Mouse (Mus musculus) monocyte, adult 2 months (primary cell): ENCODE results near the gene Mrgprd.

Experiments used
- DNase-seq, 2 experiments: peaks; one replicate each; pipeline ENCODE4 v3.0.0; 2022; ENCODE audit warnings: low spot score in 2 of 2, low read depth in 1 of 2

The Mrgprd gene

DNA sequence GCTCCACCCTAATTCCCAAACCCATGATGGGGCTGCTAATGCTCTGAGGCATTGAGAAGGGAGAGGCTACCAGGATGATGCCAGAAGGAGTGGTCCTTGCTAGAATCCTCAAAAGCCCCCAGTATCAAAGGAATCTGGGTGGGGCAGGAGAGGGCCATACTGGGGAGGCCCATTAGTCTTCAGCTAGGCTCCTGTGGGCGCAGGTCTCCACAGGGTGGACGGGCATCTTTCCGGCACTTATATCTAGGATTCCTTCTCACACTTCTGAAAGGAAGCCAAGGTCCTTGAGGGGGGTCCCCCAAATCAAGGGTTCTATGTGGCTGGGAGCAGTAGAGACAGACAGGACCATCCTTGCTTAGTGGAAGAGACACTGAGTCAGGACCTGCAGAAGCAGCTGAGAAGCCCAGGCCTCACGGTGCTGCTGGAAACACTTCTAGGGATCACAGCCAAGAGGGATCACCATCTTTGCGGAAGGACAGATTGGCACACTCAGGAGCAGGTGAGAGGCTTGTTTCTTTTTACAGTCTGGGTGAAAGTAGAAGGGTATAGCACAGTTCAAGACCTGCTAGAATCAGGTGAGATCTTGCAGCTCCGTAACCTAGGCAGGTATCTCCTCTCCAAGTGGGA, at the start of gene Mrgprd:
Gene Mrgprd, plus strand, starts transcription at position 51 of the 627 bp plus-strand sequence.
- DNase-seq, result no peak

DNA sequence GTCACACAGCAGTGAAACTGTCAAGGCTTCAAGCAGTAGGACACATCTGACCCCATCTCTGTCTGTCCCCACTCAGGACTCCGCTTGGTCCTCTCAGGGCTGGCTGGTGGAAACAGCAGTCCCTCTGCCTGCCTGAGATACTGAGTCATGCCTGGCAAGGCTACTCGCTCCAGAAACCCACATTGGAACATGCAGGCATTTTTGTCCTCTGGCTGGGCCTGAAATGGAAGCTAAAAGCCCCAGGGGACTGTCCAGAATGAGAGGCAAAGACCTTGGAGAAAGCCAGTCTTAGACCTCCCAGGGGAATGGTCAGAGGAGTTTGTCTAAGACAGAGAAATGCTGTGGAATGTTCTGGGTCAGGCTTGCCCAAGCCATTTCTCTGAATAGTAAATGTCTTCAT, 48.6 kb upstream of the Mrgprd start:
- DNase-seq, result no peak

DNA sequence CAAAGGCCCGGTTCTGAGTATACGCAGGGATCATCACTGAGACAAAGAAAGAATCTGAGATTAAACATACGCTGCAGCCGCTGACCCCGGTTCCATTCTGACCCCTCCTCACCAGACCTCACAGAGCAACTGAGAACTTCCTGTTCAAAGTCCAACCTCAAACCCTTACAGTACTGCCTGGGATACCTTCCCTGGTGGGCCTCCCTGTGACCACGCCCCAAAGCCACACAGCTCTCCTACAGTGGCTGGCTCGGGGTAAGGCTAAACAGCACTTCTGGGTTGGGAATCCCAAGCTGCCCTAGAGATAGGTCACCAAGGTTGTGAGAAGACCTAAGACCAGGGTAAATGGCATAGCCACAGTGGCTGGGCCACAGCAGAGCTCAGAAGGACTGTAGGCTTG, 45.7 kb upstream of the Mrgprd start:
- DNase-seq, result no peak

DNA sequence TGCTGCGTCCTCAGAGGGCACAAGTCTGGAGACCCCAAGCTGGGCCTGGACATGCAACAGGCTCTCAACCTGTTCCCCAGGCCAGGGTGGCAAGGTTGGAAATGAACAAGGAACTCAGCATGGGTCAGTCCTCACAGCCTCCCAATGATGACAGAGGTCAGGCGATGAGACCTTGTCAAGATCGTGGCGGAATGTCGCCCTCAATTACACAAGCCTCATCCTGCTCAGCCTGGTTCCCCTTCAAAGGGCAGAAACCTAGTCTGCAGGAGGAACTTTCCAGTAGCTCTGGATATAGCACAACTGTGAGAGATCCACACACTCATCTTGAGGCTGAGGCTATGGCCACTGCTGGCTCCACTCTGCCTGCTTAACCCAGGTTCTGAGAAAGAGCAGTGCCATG, 43.7 kb upstream of the Mrgprd start:
- DNase-seq, result no peak

DNA sequence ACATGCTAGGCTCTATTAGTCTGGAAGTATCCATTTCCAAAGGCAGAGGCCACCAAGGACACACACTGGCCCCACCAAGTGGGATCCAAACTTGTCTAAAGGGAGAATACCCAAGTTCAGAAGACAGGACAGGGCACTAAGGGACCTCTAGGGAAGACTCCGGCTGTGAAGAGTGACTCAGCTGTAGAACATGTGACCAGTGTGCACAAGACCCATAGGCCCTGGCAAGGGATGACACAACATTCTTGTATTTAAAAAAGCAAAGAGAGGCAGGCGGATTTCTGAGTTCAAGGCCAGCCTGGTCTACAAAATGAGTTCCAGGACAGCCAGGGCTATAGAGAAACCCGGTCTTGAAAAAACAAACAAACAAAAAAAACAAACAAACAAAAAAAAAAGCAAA, 39.1 kb upstream of the Mrgprd start:
- no peak for DNase-seq

DNA sequence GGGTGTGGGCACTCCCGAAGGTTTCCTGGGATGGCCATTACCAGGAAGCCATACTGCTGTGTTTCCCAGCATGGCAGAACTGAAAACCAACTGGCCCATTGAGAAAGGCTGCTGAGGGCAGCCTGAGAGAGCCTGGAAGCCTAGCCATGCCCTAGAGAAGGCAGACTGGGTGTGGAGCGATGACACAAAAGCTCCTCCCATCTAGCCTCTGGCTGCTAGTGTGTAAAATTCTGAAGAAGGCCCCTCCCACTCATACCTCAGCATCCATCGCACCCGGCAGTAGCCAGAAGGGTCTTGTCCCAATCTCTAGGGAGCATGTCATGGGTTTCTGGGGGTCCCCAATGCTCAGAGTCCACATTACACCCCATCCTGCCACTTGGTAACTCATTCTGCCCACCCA, 33.2 kb upstream of the Mrgprd start:
- no peak for DNase-seq

DNA sequence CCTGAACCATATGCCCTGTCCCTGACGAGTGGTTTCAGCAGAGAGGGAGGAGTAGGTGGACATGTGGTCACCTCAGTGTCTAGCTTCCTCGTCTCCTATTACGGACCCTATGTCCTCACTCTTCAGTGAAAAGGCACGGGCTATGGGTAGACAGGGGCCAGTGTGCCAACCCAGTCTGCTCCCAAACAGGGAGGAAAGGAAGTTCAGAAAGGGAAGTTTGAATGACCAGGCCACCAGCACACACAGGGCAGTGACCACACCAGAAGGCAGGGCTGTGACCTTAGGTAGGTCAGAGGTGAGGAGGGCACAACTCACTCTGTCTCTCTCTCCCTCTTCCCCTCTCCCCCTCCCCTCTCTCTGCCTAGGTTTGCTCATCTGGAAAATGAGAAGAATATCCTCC, 31.6 kb upstream of the Mrgprd start:
- peak in 1 of 2 experiments; percentile 42 for DNase-seq

DNA sequence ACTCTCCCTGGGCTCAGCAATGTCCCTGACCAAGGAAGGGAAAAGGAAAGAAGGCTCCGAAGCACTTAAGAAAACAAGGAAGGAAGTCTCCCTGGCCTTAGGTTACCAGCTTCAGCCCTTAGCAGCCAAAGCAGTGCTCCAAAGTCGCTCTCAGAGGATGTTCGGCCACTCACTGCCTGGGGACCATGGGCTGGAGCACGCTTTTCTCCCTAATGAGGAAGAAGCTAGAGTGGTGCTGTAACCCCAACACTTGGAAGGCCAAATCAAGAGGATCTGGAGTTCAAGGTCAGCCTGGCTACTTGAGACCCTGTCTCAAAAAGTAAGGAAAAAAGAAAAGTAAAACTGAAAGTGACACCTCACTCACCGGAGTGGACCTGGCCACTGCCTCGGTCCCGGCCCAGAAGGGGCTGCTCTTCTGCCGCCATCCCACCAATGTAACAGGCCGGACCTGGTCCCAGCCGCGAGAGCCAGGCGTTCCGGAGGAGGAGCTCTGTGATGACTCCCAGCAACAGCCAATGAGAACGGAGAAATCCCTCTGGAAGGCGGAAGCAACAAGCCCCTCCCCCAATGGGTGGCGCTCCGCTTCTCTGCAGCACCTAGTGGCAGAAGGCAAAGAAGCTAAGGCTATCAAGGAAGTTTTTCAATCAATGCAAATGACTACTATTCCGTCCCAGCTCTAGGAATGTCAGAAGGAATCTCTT, 31.0 kb upstream of the Mrgprd start, which contains the start of gene Tpcn2:
Gene Tpcn2, minus strand, starts transcription at position 525 of the 701 bp plus-strand sequence.
- DNase-seq, result peak; percentile 65 to 85

DNA sequence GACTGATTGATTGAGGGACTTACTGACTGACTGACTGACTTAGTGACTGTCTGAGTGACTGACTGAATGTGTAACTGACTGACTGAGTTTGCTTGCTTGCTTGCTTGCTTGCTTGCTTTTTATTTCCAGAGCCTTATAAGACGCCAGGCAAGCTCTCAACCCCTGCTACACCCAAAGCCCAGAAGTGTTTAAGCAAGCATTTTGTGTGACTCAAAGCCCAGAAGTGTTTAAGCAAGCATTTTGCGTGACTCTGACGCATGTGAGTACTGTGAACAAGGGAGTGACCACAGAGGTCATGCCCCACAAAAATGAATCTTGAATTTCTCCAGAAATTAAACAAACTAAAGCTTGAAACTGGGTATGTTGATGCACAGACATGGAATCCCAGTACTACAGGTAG, 30.3 kb upstream of the Mrgprd start:
- no peak for DNase-seq

DNA sequence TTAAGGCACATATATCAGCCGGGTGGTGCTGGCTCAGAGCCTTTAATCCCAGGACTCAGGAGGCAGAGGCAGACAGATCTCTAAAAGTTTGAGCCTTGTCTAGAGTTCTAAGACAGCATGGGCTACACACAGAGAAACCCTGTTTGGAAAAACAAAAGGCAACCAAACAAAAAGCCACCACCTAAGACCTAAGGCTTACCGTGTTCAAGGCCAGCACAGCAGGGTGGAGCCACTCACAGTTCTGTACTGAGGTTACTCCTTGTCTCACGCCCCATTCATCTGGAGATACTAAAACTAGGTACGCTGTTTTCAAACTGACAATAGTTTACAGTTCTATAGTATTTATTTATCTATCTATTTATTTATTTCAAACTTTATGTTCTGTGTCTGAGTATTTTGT, 29.2 kb upstream of the Mrgprd start:
- DNase-seq, result no peak

DNA sequence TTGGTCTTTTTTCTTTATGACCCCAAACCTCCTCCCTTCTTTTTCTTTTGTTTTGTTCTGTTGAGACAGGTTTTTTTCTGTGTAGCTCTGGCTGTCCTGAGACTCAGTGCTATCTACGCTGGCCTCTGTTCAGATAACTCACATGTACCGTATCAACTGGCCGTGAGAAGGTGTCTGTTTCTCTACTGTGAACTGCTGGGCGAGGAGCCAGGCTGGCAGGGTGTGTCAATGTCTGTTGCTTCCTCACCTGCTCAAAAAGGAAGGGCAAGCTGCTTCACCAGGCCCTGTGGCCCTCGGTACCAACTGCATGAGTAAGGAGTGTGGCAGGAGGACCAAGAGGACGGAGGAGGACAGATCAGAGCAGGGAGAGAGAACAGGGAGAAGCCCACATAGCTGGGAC, 27.2 kb upstream of the Mrgprd start:
- no peak for DNase-seq

DNA sequence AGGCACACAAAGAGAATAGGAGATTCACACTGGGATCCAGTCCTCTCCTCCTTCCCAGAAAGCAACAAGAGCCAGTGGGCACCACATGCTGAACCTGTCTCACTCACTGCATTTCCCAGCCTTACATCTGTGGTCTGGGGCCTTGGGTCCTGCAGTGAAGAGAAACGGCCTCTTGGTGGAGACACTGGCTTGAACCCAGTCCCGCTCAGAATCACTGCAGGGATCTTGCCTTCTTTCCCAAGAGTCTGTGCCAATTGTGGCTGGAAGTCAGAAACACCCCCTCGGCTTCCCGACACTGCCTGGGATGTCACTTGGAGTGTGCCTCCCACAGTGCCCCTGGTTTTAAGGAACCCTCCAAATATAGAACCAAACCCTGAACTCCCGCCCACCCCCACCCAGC, 25.3 kb upstream of the Mrgprd start:
- no peak for DNase-seq

DNA sequence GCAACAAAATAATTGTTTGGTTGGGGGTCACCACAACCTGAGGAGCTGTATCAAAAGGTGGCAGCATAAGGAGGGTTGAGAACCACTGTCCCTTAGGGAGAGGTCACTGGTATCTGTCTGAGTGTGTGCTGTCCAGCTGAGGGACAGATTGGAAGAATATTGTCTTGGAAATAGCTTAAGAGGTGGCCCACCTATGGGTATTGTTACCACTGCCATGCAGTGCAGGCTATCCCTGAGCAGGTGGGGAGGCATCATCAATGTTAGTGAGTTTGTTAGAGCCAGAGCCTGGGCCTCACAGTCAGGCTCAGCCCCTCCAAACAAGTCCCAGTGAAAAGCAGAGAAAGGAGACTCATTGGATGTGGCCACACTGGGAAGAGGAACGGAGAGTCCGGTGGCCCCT, 22.8 kb upstream of the Mrgprd start:
- no peak for DNase-seq

DNA sequence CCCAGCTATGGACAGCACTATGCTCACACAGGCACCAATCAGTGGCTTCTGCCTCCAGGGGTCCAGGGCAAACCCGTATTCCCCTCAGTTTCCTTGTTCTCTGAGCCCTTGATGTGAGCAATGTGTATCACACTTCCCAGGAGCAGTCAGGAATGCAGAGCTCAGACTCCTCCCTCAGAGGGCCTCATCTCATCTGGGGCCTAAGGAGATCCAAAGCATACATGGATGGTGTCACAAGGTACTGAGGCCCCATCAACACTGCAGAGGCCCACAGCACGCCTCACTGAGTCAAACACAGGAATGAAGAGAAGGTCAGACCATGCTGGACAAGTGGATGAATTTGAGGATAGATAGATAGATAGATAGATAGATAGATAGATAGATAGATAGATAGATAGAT, 21.9 kb upstream of the Mrgprd start:
- no peak for DNase-seq

DNA sequence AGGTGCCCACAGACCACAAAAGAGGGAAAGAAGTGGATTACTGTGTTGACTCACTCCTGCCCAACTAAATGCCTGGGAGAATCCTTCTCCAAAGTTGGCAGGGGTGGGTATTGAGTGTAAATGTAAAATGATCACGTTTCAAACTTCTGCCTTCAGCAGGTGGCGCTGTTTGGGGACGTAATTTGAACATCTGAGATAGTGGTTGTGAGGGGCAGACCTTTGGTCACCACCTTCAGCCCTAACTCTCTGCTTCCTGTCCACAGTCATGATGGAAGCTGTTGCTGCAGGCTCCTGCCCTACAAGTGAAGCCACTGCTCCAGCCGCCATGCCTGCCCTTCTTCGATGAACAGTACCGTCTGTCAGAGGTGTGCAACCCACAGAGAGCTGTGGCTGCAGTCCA, 20.8 kb upstream of the Mrgprd start:
- no peak for DNase-seq

DNA sequence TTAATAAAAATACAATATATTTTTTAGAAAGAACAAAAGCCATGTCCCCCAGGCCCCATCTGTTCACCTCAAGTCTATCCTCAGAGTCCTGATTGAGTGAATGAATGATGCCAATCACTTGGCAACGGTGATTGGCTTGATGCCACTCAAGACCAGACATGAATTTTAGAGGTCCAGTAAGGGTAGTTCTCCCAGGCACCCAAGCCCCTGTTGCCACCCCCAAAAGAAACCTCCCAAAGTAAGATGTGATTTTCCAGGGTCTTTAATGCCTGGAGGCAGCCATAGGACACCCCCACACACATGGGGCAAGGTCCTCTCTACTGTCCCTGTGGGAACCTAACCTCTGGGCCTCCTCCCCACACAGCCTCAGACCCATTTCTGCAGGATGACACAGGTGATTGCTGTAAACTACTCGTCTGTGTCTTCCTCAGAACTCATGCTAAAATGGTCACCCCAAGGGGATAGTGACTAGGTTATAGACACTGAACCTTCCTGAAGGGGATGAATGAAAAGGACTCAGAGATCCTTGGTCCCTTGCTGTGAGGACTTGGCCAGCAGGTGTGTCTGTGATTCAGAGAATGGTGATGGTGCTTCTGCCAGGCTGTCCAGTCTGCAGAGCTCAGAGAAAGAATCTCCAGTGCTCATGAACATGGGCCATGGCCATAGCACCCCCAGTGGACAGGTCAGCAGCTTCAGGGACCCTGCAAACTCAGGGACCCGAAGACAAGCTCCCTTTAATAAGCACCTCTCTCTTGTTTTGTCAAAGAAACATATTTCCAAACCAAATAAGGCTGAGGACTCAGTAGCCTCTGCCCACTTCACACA, 15.8 kb upstream of the Mrgprd start:
- no peak for DNase-seq

DNA sequence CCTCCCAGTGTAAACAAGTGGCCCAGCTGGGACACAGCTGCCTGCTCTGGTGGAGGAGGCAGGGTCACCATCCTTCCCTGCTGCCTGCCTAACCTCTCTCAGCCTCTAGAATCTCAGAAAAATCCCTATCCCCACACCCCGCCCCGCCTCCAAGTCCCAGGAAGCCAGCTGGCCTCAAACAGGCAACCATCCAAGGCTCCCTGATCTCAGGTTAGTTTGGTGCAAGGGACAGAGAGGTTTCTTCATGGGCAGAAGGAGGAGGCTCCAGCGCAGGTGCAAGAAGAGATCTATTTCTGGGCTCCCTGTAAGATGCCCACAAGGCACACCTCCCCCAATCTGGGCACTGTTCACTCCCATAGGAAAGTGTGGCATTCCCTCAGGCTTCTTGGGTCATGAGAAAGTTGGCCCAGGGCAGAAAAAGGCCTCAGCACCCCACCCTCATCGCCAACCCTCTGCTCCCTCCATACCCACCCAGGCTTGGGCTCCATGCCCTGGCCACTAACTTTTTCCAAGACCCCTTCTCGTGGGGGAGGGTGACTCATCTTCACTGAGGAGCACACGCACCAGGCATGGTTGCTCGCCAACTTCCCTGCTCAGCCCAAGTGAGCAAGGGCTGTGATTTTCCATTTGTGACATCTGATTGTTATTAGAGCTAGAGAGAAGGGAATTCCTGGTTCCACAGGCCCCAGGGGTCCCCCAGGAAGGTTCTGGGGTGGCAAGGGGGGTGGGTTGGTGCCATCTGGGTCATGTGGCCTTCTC, 14.9 kb upstream of the Mrgprd start:
- DNase-seq, result no peak

DNA sequence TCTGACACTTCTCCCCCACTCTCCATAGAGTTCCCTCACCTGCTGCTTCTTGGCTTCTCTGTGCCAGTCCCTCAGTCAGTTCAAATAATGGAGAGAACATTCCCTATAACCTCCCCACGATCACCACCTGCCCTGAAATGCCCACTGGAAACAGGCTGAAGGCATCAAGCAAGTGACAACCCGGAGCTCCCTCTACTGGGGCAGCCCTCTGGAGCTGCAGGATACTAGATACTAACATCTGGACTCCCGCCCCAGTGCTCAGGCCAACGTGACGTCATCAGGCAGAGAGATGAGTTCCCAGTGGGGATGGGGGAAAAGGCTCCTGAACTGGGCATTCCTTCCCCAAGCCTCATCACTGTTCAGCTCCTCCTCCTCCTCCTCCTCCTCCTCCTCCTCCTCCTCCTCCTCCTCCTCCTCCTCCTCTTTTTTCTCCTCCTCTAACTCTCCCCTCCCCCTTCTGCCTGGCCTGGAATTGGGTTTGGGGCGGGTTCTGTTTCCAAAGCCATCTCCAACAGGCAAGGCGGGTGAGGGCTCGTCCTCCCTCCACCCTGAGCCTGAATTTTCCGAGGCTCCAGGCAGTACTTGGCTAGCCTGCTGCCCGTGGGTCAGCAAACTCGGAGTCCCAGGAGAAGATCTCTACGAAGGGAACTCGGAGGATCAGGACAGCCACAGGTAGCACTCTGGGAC, 14.2 kb upstream of the Mrgprd start, which contains the start of gene Mrgprf:
Gene Mrgprf, plus strand, starts transcription at position 508 of the 687 bp plus-strand sequence.
- no peak for DNase-seq

DNA sequence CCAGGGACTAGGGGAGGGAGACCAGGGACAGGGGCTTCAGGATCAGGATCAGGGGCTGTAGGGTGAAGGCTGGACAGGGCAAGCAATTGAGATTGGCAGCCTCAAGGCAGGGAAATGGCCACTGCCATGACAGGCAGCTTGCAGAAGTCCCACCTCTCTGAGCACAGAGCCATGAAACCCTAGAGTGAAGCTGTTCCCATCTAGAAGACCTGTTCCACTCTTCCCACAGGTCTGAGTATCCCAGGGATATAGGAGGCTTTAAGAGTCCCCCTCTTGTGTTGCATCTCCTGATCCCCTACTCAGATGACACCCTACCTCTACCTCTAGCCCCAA, 13.7 kb upstream of the Mrgprd start:
- no peak for DNase-seq

DNA sequence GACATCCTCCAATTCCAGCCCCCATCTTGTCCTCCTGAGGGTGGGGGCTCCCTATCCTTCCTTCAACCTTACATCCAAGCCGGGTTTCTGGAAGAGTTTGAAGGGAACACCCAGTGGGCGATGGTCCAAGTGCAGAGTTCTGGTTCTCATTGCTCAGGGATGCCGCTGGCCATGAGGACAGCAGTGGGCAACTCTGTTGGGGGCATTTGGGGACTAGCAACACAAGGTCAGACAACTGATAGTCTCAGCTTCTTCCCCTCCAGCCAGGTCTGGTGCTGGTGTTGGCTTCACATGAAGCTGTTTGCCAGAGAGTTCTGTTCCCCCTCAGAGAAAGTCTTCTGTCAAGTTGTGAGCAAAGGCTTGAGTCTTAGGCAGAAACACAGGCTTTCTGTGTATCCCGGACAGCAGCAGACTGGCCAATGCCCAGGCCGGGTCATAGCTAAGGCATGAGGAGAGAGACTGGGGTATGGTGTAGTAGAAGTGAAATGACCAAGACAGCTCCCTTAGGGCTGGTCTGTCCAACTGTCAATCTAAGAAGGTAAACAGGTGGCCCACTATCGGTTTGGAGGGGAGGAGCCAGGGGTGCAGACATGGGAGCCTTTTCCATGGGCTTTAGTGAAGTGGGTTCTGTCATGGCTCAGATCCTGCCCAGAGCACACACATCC, 13.2 kb upstream of the Mrgprd start:
- no peak for DNase-seq
